Mouse (Mus musculus) MN1 (cell line): ENCODE measurements around the gene Prdx2.

Source experiments
- DNase-seq: peaks from one replicate; pipeline ENCODE4 v3.0.0-alpha.2; 2016; ENCODE audit warnings: low spot score

The Prdx2 gene

GRCm38 (mm10) chr8:84978248-84978940 lies 9.0 kb downstream of the Prdx2 start, which contains the start of gene Junb:
TSS of gene Junb (minus strand) at chr8:84978718.
- peak; percentile 98 for DNase-seq

- peak; percentile 98 for DNase-seq
Measured at GRCm38 (mm10) chr8:84979599-84980421, 10.4 kb downstream of the Prdx2 start.

- DNase-seq, result peak; percentile 95
Measured at GRCm38 (mm10) chr8:84980622-84981358, 11.4 kb downstream of the Prdx2 start.

GRCm38 (mm10) chr8:84981644-84982498 lies 12.5 kb downstream of the Prdx2 start:
- DNase-seq, result peak; percentile 64

- DNase-seq, result no peak
Measured at GRCm38 (mm10) chr8:84982499-84983011, 13.2 kb downstream of the Prdx2 start.

- no peak for DNase-seq
Measured at GRCm38 (mm10) chr8:84984294-84985048, 15.1 kb downstream of the Prdx2 start.

- peak; percentile 47 for DNase-seq
Measured at GRCm38 (mm10) chr8:84985049-84985683, 15.8 kb downstream of the Prdx2 start.

GRCm38 (mm10) chr8:84985684-84986378 lies 16.4 kb downstream of the Prdx2 start:
- peak; percentile 86 for DNase-seq

- DNase-seq, result no peak
Measured at GRCm38 (mm10) chr8:84986379-84986945, 17.1 kb downstream of the Prdx2 start.

- no peak for DNase-seq
Measured at GRCm38 (mm10) chr8:84987388-84987787, 18.0 kb downstream of the Prdx2 start.

GRCm38 (mm10) chr8:84987903-84988302 lies 18.5 kb downstream of the Prdx2 start:
- no peak for DNase-seq

- DNase-seq, result peak; percentile 73
Measured at GRCm38 (mm10) chr8:84989311-84989731, 19.9 kb downstream of the Prdx2 start.

- DNase-seq, result peak; percentile 98
Measured at GRCm38 (mm10) chr8:84989810-84990209, 20.4 kb downstream of the Prdx2 start.

GRCm38 (mm10) chr8:84990349-84990748 lies 21.0 kb downstream of the Prdx2 start, which contains the start of gene Hook2:
TSS of gene Hook2 (plus strand) at chr8:84990603.
- peak; percentile 99 for DNase-seq

GRCm38 (mm10) chr8:84990836-84991235 lies 21.4 kb downstream of the Prdx2 start:
- DNase-seq, result peak; percentile 49

- no peak for DNase-seq
Measured at GRCm38 (mm10) chr8:84994375-84994774, 25.0 kb downstream of the Prdx2 start.

GRCm38 (mm10) chr8:84995680-84996079 lies 26.3 kb downstream of the Prdx2 start:
- DNase-seq, result no peak

- DNase-seq, result no peak
Measured at GRCm38 (mm10) chr8:84996978-84997377, 27.6 kb downstream of the Prdx2 start.
